19 mouse cellular contexts compared by ENCODE assay signal in the genomic region with DNA sequence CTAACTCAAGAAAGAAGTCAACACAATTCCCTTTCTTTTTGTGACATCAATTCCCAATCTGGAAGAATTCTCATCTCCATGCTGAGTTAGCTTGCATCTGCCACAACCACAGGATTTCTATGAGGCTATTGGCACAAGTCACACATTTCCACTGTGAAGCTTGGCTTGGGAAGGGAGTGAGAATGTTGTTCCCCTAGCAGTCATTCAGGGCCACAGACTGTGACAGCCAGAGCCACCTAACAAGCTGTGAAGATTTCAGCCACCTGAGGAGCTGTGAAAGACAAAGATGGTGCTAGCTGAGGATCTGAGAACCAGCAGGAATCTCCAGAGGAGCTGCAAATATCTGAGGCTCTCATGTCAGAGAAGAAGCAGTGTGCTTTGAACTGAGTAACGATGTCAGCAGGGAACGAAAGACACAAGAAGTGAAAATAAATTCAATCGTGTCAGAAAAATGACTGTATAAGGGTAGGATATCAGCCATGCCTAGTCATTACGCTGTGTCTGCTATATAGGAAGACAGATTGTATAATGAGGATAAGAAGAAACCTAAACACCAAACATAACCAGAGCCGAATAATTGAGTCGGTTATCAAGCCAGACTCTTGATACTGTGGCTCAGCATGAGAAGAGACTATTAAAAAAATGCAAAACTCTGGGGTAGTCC.
A peak's percentile ranks its signal among the peaks of the same experiment; 100 is the strongest.
DNase-seq lines count a peak whose midpoint lies in the region; ATAC-seq lines count a peak whose summit lies in the region.
"Had no signal": no experiment of that assay in that cellular context is flagged by ENCODE, and none has a peak within 500 bp of the region (broad histone marks: within the 10 kb centered on the region; RNA-seq: fewer than 3 reads in every experiment).

No protein-coding gene starts in this region.

- no peaks in the 10 kb centered on the region; the same call in 1 of the 2 replicates for H3K4me1 ChIP-seq in midbrain, embryonic 13.5 days (replicated peaks)
- no peaks in the 10 kb centered on the region for H3K4me1 ChIP-seq in midbrain, embryonic 11.5 days (ENCODE audit: control insufficient read depth, insufficient read depth, low read length)
- H3K4me1 ChIP-seq in hindbrain, embryonic 14.5 days (replicated peaks; ENCODE audit: control insufficient read depth, insufficient read depth, low read length) = no peaks in the 10 kb centered on the region
- 0 out of 2 replicates have a peak, but pooled peaks cover 4% of the 10 kb centered on the region for H3K4me1 ChIP-seq in neural tube, embryonic 15.5 days
- H3K4me1 ChIP-seq: embryonic facial prominence, embryonic 15.5 days; limb, embryonic 15.5 days had no signal

- no peak overlapping the region for H3K4me3 ChIP-seq in midbrain, embryonic 13.5 days (replicated peaks)
- no peak overlapping the region for H3K4me3 ChIP-seq in midbrain, embryonic 11.5 days (ENCODE audit: low read depth, low read length)
- no peak overlapping the region for H3K4me3 ChIP-seq in hindbrain, embryonic 14.5 days (replicated peaks; ENCODE audit: low read length)
- no peak overlapping the region for H3K4me3 ChIP-seq in neural tube, embryonic 15.5 days (replicated peaks)
- H3K4me3 ChIP-seq: embryonic facial prominence, embryonic 15.5 days; gastrocnemius, adult 2 months; layer of hippocampus, adult 2 months; limb, embryonic 15.5 days had no signal

- ATAC-seq in midbrain, embryonic 13.5 days = peak; percentile 43
- no peak for ATAC-seq in midbrain, embryonic 11.5 days (ENCODE audit: low FRiP score)
- ATAC-seq in hindbrain, embryonic 14.5 days (ENCODE audit: low FRiP score) = peak; percentile 54; the same call in 1 of the 2 replicates
- peak; percentile 76 for ATAC-seq in neural tube, embryonic 15.5 days (ENCODE audit: low FRiP score)
- ATAC-seq: liver, postnatal 0 days had no signal

- no peak overlapping the region for H3K9ac ChIP-seq in midbrain, embryonic 13.5 days (replicated peaks)
- H3K9ac ChIP-seq in midbrain, embryonic 11.5 days (ENCODE audit: low read length) = no peak overlapping the region
- H3K9ac ChIP-seq in hindbrain, embryonic 14.5 days = no peak overlapping the region
- H3K9ac ChIP-seq in neural tube, embryonic 15.5 days (replicated peaks) = no peak overlapping the region
- H3K9ac ChIP-seq: embryonic facial prominence, embryonic 15.5 days; limb, embryonic 15.5 days; liver, postnatal 0 days had no signal

- WGBS in midbrain, embryonic 13.5 days = 76% methylated on average over 6 of the region's 6 CpGs
- 83% methylated on average over 6 of the region's 6 CpGs for WGBS in midbrain, embryonic 11.5 days
- 58% methylated on average over 6 of the region's 6 CpGs for WGBS in hindbrain, embryonic 14.5 days
- 55% methylated on average over 6 of the region's 6 CpGs for WGBS in neural tube, embryonic 15.5 days

- H3K36me3 ChIP-seq in midbrain, embryonic 13.5 days = no peaks in the 10 kb centered on the region
- H3K36me3 ChIP-seq in midbrain, embryonic 11.5 days (ENCODE audit: control insufficient read depth, insufficient read depth, low read length) = no peaks in the 10 kb centered on the region
- no peaks in the 10 kb centered on the region for H3K36me3 ChIP-seq in hindbrain, embryonic 14.5 days (replicated peaks; ENCODE audit: control insufficient read depth, insufficient read depth)
- H3K36me3 ChIP-seq in neural tube, embryonic 15.5 days = no peaks in the 10 kb centered on the region
- H3K36me3 ChIP-seq: embryonic facial prominence, embryonic 15.5 days; limb, embryonic 15.5 days had no signal

- H3K27me3 ChIP-seq in midbrain, embryonic 13.5 days = no peaks in the 10 kb centered on the region
- H3K27me3 ChIP-seq in midbrain, embryonic 11.5 days (ENCODE audit: control insufficient read depth, insufficient read depth, low read length) = no peaks in the 10 kb centered on the region
- H3K27me3 ChIP-seq in hindbrain, embryonic 14.5 days (ENCODE audit: control insufficient read depth, insufficient read depth, low read length) = no peaks in the 10 kb centered on the region
- no peaks in the 10 kb centered on the region for H3K27me3 ChIP-seq in neural tube, embryonic 15.5 days (replicated peaks)
- H3K27me3 ChIP-seq: CH12.LX; embryonic facial prominence, embryonic 15.5 days; limb, embryonic 15.5 days had no signal

- H3K4me2 ChIP-seq in midbrain, embryonic 13.5 days (replicated peaks) = no peak overlapping the region
- H3K4me2 ChIP-seq in midbrain, embryonic 11.5 days = no peak overlapping the region
- no peak overlapping the region for H3K4me2 ChIP-seq in hindbrain, embryonic 14.5 days (replicated peaks)
- H3K4me2 ChIP-seq in neural tube, embryonic 15.5 days = 0 out of 2 replicates have a peak overlapping the region, but pooled peaks have one; percentile 6
- H3K4me2 ChIP-seq: embryonic facial prominence, embryonic 15.5 days; limb, embryonic 15.5 days had no signal

- H3K27ac ChIP-seq in midbrain, embryonic 13.5 days = no peak overlapping the region
- no peak overlapping the region for H3K27ac ChIP-seq in midbrain, embryonic 11.5 days (ENCODE audit: low read depth, low read length)
- H3K27ac ChIP-seq in hindbrain, embryonic 14.5 days = peak overlapping the region; percentile 4; the same call in 1 of the 2 replicates
- H3K27ac ChIP-seq in neural tube, embryonic 15.5 days (replicated peaks) = no peak overlapping the region
- H3K27ac ChIP-seq: embryonic facial prominence, embryonic 15.5 days; gastrocnemius, adult 2 months; layer of hippocampus, adult 2 months; limb, embryonic 15.5 days had no signal

- H3K9me3 ChIP-seq in midbrain, embryonic 13.5 days = no peaks in the 10 kb centered on the region
- H3K9me3 ChIP-seq in midbrain, embryonic 11.5 days (ENCODE audit: control insufficient read depth, low read length) = no peaks in the 10 kb centered on the region
- H3K9me3 ChIP-seq in hindbrain, embryonic 14.5 days (ENCODE audit: control insufficient read depth, low read length) = no peaks in the 10 kb centered on the region
- H3K9me3 ChIP-seq in neural tube, embryonic 15.5 days (replicated peaks) = no peaks in the 10 kb centered on the region
- H3K9me3 ChIP-seq: embryonic facial prominence, embryonic 15.5 days; limb, embryonic 15.5 days had no signal

- DNase-seq in cerebellum, postnatal 25 days = peak; percentile 10 to 15
- no peak for DNase-seq in cerebellum, adult 9-10 months
- no peak for DNase-seq in midbrain, embryonic 11.5 days (ENCODE audit: low spot score, missing footprints)
- DNase-seq in hindbrain, embryonic 14.5 days (ENCODE audit: low spot score) = no peak
- DNase-seq in urinary bladder, postnatal 10 days (ENCODE audit: low spot score) = no peak
- DNase-seq in heart, adult 18-20 months = no peak
- DNase-seq: adrenal gland, adult 2 months; embryo, embryonic 11 days; gastrocnemius, adult 2 months; kidney, adult 18-20 months; kidney, postnatal 10 days; liver, postnatal 0 days; right cerebral cortex, postnatal 4 days had no signal

Comparison
In these comparisons a context has a peak if more than half of its experiments do, and no peak if none do; other contexts are left out.
1. DNase-seq: peak in cerebellum, postnatal 25 days (2 of 2); none in cerebellum, adult 9-10 months (single experiment), midbrain, embryonic 11.5 days (single experiment), hindbrain, embryonic 14.5 days (single experiment), urinary bladder, postnatal 10 days (single experiment) and heart, adult 18-20 months (0 of 2).